Mouse (Mus musculus) lung, embryonic 15.5 days (tissue): ENCODE data around the gene Ing5. TPM values are rescaled to one million over a fixed set of nuclear protein-coding genes. Genes with fewer than 3 reads are reported as not detected.
A peak's percentile ranks its signal among the peaks of the same experiment; 100 is the strongest.
"Not testable (repeated sequence)": the region's sequence is repeated elsewhere in the genome, so short reads cannot be mapped to it uniquely, and the experiment has no call there.

Source experiments
- ATAC-seq: fragments of 200-750 bp; cut with Nextera tagmentation; 2 replicates; pipeline ENCODE4 v1.8.0; 2017; ENCODE audit warnings: moderate number of reproducible peaks, borderline replicate concordance; ENCODE audit not compliant: low FRiP score, low TSS enrichment; ENCODE audit errors: extremely low read depth
- H3K27ac ChIP-seq: fragments of 300-500 bp; sonication (generic); 2 replicates; pipeline ENCODE4 v1.5.1; 2015; ENCODE audit warnings: moderate library complexity, mild to moderate bottlenecking, inconsistent platforms
- H3K27me3 ChIP-seq: fragments of 300-500 bp; sonication (generic); 2 replicates; pipeline ENCODE4 v1.6.1; 2015; ENCODE audit warnings: inconsistent platforms
- H3K36me3 ChIP-seq: fragments of 300-500 bp; sonication (generic); 2 replicates; pipeline ENCODE4 v1.6.1; 2015; ENCODE audit warnings: inconsistent platforms
- H3K4me1 ChIP-seq: fragments of 300-500 bp; sonication (generic); 2 replicates; pipeline ENCODE4 v1.6.1; 2015; ENCODE audit warnings: inconsistent platforms
- H3K4me2 ChIP-seq: fragments of 300-500 bp; sonication (generic); 2 replicates; pipeline ENCODE4 v1.6.1; 2015; ENCODE audit warnings: inconsistent platforms, mild to moderate bottlenecking, moderate library complexity
- H3K4me3 ChIP-seq: fragments of 300-500 bp; sonication (generic); 2 replicates; pipeline ENCODE4 v1.5.1; 2015; ENCODE audit warnings: mild to moderate bottlenecking, inconsistent platforms
- H3K9ac ChIP-seq: fragments of 300-500 bp; sonication (generic); 2 replicates; pipeline ENCODE4 v1.6.1; 2015; ENCODE audit warnings: inconsistent platforms
- H3K9me3 ChIP-seq: fragments of 300-500 bp; sonication (generic); 2 replicates; pipeline ENCODE4 v1.6.1; 2016; ENCODE audit warnings: inconsistent platforms
- WGBS: fragments of 180-500 bp; shearing (Covaris S2); methylation state at CpG from one replicate; pipeline ENCODE4 v1.1.7; 2015; 5-methylcytosine and 5-hydroxymethylcytosine counted together
- polyA plus RNA-seq: library from polyadenylated mRNA; unstranded; fragments of >200 nt; fragmentation: Nextera tagmentation; extraction: Ambion mirVana; gene quantifications from 2 replicates; pipeline ENCODE4 v1.2.1, GENCODE M21; 2015

The Ing5 gene
- 20.6 and 22.3 TPM in 2 replicates for polyA plus RNA-seq

DNA sequence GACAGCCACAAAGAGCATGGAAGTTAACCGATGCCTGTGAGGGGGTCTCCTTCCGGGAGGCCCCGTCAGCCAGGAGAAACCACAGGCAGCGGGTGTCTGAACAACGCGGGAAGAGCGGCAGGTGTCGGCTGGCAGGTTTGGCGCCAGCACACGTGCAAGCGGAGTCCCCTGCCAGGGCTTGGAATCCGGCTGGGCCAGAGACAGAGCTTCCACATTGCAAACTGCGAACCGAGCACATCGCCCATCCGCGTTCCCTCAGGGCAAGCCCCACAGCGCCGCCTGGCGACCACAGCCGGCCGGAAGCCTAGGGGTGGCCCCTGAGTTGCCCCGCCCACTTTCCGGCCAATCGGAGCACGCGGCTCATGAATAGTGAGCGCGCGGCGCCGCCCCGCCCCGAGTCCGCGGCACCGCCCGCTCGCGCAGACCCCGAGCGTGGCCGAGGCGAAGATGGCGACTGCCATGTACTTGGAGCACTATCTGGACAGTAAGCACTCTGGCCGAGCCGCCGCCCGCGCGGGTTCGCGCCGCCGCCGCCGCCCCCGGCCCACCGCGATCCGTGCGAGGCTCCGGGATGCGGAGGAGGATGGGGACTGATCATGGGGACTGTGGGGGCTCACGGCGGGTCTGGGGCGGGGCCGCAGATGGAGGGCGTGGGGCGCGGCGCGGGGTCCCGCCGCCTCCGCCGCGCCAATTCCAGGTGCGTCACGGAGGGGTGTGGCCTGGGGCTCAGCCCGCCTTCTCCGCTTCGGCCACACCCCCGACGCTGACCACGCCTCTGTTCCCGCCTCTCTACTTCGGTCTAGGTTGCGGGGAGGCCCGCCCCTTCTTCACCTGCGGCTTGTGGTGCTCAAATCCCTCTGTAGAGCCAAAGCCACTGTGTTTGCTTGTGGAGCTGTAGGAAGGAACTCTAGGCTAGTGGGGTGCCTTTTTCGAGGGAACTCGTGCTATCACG lies at the start of gene Ing5:
TSS of gene Ing5 (plus strand) at position 410 of the 952 bp plus-strand sequence.
- Histone ChIP-seq H3K9ac (peak within 1 kb of the TSS; percentile 97), H3K36me3 (peaks cover 35% of the 10 kb centered on the region), H3K4me2 (peak within 1 kb of the TSS; percentile 97), H3K27me3 (no peaks in the 10 kb centered on the region), H3K4me3 (peak within 1 kb of the TSS; percentile 96), H3K4me1 (peaks cover 38% of the 10 kb centered on the region), H3K27ac (peak within 1 kb of the TSS; percentile 98), H3K9me3 (no peaks in the 10 kb centered on the region)
- under 1% methylated on average over 91 of the region's 94 CpGs for WGBS
- ATAC-seq = peak; percentile 97

DNA sequence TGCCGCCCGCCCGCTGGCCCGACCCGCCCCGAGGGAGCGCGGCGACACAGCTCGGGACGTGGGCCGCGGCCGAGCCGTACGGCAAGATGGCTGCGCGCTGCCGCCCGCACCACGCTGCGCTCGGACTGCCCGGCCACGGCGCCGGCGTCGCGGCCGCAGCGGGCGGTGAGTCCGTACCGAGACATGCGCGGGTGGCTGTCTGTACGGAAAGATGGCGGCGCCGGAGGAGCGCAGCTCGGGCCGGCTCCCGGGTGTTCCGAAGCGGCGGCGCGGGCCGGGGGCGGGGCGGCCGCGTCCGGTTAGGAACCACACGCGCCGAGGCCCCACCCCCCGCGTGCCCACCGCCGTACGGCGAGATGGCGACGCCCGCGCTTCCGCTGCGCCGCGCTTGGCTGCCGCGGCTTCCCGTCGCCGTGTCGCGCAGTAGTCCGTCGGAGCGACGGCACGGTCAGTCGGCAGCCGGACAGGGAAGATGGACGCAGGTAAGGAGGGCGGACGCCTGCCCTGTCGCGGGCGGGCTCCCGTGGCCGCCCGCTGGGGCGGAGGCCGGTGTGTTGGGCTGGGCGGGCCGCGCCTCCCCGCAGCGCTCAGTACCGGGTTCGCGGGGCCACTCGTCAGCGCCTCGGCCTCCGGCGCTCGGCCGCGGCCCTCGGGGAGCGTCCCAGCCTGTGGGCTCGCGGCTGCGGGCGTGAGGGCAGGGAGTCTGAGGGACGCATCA lies 49.0 kb upstream of the Ing5 start, which contains the start of gene Thap4:
TSS of gene Thap4 (minus strand) at position 292 of the 718 bp plus-strand sequence.
- Histone ChIP-seq H3K36me3 (peaks cover 9% of the 10 kb centered on the region), H3K27me3 (no peaks in the 10 kb centered on the region), H3K4me2 (peak within 1 kb of the TSS; percentile 90), H3K9ac (peak within 1 kb of the TSS; percentile 85), H3K4me3 (peak within 1 kb of the TSS; percentile 80), H3K9me3 (no peaks in the 10 kb centered on the region), H3K4me1 (peaks cover 24% of the 10 kb centered on the region), H3K27ac (peak within 1 kb of the TSS; percentile 85)
- ATAC-seq = peak; percentile 92
- under 1% methylated on average over 120 of the region's 121 CpGs for WGBS

DNA sequence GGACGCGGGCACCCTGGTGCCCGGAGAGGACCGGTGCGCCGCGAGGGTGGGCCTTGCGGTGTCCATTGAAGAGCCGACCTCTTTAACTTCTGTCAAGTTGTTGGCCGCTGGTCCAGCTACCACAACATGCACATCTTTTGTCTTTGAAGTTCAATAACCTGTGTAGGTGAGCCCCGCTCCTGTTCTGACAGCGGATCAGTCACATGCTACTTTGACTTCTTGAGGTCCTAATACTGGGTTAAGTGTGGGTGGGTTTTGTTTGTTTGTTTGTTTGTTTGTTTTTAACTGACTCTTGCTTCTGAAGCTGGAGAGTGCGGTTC lies 48.5 kb upstream of the Ing5 start:
- H3K27ac ChIP-seq = peak overlapping the region; percentile 85
- no peaks in the 10 kb centered on the region for H3K27me3 ChIP-seq
- H3K4me2 ChIP-seq = peak overlapping the region; percentile 90
- peaks cover 24% of the 10 kb centered on the region for H3K4me1 ChIP-seq
- H3K36me3 ChIP-seq = peaks cover 4% of the 10 kb centered on the region; the same call in 1 of the 2 replicates
- no peaks in the 10 kb centered on the region for H3K9me3 ChIP-seq
- peak overlapping the region; percentile 85 for H3K9ac ChIP-seq
- no peak for ATAC-seq
- H3K4me3 ChIP-seq = peak overlapping the region; percentile 80
- 1% methylated on average over 13 of the region's 13 CpGs for WGBS

DNA sequence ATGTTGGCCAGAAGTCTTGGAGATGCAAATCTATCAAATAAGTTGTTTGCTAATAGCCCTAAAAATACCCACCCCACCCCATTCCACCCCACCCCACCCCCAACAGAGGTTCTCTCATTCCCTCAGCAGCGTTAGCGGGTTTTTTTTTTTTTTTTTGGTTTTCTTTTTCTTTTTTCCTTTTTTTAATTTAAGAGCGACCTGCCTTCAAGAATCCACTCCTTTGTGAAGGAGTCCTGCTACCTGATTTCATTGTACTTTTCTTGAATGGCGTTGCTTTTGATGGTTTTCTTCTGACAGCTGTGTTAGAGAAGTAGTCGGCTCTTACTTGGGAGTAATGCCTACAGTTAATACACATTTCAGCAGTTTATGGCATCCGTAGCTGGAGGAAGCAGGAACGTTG lies 48.1 kb upstream of the Ing5 start:
- peak overlapping the region; percentile 90 for H3K4me2 ChIP-seq
- H3K9me3 ChIP-seq = no peaks in the 10 kb centered on the region
- 19% methylated on average over 7 of the region's 7 CpGs for WGBS
- H3K27ac ChIP-seq = no peak overlapping the region
- peak overlapping the region; percentile 80 for H3K4me3 ChIP-seq
- H3K4me1 ChIP-seq = peaks cover 24% of the 10 kb centered on the region
- peak overlapping the region; percentile 85 for H3K9ac ChIP-seq
- no peak for ATAC-seq
- H3K27me3 ChIP-seq = no peaks in the 10 kb centered on the region
- 0 out of 2 replicates have a peak, but pooled peaks cover under 1% of the 10 kb centered on the region for H3K36me3 ChIP-seq

DNA sequence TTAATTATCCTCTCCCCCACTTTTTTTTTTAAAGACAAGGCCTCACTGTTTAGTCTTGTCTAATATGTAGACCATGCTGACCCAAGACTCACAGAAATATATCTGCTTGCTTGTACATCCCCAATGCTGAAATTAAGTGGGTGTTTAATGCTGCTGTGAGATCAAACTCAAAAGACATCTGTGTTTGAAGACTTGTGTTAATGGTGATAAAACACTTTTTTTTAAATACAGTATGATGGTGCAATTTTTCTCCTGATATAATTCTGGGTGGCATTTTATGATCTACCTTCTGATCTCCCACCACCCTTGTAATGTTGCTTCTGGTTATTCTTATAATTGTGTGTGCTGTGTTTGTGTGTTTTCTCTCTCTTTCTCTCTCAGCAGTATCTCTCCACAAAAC lies 47.6 kb upstream of the Ing5 start:
- H3K4me2 ChIP-seq = peak overlapping the region; percentile 90; the same call in 1 of the 2 replicates
- no peak overlapping the region; the same call in 1 of the 2 replicates for H3K4me3 ChIP-seq
- peaks cover 24% of the 10 kb centered on the region for H3K4me1 ChIP-seq

GRCm38 (mm10) chr1:93760076-93760475 lies 43.7 kb upstream of the Ing5 start:
- H3K4me2 ChIP-seq = no peak overlapping the region
- no peaks in the 10 kb centered on the region for H3K9me3 ChIP-seq
- no peak overlapping the region for H3K9ac ChIP-seq
- H3K27me3 ChIP-seq = no peaks in the 10 kb centered on the region
- no peaks in the 10 kb centered on the region for H3K36me3 ChIP-seq
- ATAC-seq = no peak
- no peak overlapping the region for H3K27ac ChIP-seq
- WGBS = 91% methylated on average over 1 of the region's 1 CpGs
- no peak overlapping the region for H3K4me3 ChIP-seq
- H3K4me1 ChIP-seq = peaks cover 16% of the 10 kb centered on the region

More for the DNA sequence above, 47.6 kb upstream of the Ing5 start:
- no peak for ATAC-seq
- Histone ChIP-seq H3K9me3 (no peaks in the 10 kb centered on the region), H3K9ac (0 out of 2 replicates have a peak overlapping the region, but pooled peaks have one; percentile 85), H3K27ac (no peak overlapping the region), H3K27me3 (no peaks in the 10 kb centered on the region), H3K36me3 (no peaks in the 10 kb centered on the region)

GRCm38 (mm10) chr1:93763531-93763930 lies 40.2 kb upstream of the Ing5 start:
- WGBS = 85% methylated on average over 3 of the region's 3 CpGs
- not testable (repeated sequence) for H3K36me3 ChIP-seq, H3K4me2 ChIP-seq, H3K4me3 ChIP-seq, H3K4me1 ChIP-seq, H3K27me3 ChIP-seq, H3K9me3 ChIP-seq, H3K27ac ChIP-seq, ATAC-seq, H3K9ac ChIP-seq

DNA sequence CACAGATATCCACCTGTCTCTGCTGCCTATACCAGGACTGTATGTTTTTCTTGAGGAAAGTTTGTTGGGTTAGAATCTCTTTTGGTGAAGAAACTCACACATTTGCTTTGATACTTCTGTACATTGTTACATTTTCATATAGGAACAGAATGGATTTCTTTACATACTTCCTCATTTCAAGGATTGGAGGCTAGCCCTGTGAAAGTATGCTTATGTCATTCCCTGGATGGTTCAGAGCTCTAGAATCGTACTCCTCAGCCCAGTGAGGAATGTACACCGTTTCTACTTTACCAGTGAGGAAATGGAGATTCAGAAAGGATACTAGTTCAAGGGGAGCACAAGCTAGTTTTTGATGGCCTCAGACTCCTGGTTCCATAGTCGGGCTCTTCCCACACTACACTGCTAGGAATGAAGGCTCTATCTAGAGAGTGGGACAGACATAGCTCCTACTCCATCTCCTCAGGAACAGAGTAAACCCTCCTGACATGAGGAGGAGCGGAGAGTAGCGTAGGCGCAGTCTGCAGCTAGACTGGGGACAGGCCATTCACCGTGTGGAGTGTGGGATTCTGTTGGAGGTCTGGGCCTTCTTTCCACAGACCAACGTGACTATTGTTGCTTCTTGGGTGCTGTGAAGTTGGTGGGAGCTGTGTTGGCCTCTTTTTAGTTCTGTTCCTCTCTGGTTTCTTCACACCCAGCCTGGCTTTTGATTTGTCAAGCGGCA lies 38.7 kb upstream of the Ing5 start:
- H3K27ac ChIP-seq = no peak overlapping the region
- no peak overlapping the region for H3K4me3 ChIP-seq
- peaks cover 15% of the 10 kb centered on the region for H3K36me3 ChIP-seq
- no peaks in the 10 kb centered on the region for H3K4me1 ChIP-seq
- no peaks in the 10 kb centered on the region for H3K9me3 ChIP-seq
- ATAC-seq = no peak
- H3K4me2 ChIP-seq = no peak overlapping the region
- H3K27me3 ChIP-seq = no peaks in the 10 kb centered on the region
- H3K9ac ChIP-seq = no peak overlapping the region
- WGBS = 89% methylated on average over 9 of the region's 9 CpGs

GRCm38 (mm10) chr1:93767600-93767999 lies 36.2 kb upstream of the Ing5 start:
- H3K4me2 ChIP-seq = no peak overlapping the region
- no peaks in the 10 kb centered on the region for H3K4me1 ChIP-seq
- H3K36me3 ChIP-seq = peaks cover 21% of the 10 kb centered on the region
- no peak for ATAC-seq
- no peaks in the 10 kb centered on the region for H3K9me3 ChIP-seq
- WGBS = 95% methylated on average over 6 of the region's 6 CpGs
- no peaks in the 10 kb centered on the region for H3K27me3 ChIP-seq
- no peak overlapping the region for H3K4me3 ChIP-seq
- no peak overlapping the region for H3K9ac ChIP-seq
- H3K27ac ChIP-seq = no peak overlapping the region

DNA sequence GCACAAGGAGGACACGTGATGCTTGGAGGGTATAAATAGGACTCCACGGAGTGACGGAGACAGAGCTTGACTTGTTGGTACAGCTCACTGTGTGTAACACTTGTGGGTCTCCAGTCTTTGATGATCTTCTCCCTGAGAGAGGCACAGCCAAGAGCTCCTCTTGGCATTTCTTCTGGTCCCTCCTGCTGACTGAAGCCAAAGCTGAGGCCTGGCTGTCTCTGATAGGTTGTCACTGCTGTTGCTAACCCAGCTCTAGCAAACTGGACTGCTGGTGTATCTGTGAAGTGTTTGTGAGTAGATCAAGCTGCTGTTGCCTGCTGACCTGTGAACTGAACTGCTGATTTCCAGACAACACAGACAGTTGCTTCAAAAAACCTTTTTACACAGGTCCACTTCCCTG lies 33.9 kb upstream of the Ing5 start:
- WGBS = 93% methylated on average over 3 of the region's 3 CpGs
- Histone ChIP-seq H3K36me3 (peaks cover 36% of the 10 kb centered on the region), H3K4me1 (no peaks in the 10 kb centered on the region), H3K9ac (no peak overlapping the region), H3K4me3 (no peak overlapping the region), H3K9me3 (no peaks in the 10 kb centered on the region), H3K27ac (peak overlapping the region; percentile 41; the same call in 1 of the 2 replicates), H3K4me2 (no peak overlapping the region), H3K27me3 (no peaks in the 10 kb centered on the region)
- ATAC-seq = peak; percentile 88

DNA sequence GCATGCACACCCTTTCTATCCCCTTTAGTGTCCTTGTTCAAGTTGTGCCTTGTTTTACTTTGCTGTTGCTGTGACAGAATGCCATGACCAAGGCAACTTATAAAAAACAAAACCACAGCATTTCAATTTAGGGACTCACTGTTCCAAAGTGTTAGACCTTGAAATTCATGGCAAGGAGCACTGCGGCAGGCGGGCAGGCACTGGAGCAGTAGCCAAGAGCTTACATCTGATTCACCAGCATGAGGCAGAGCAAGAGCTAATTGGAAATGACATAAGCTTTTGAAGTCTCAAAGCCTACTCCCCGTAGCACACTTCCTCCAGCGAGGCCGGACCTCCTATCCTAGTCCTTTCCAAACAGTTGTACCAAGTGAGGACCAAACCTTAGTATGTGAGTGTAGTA lies 27.1 kb upstream of the Ing5 start:
- no peak overlapping the region for H3K27ac ChIP-seq
- no peaks in the 10 kb centered on the region for H3K4me1 ChIP-seq
- H3K9me3 ChIP-seq = no peaks in the 10 kb centered on the region
- H3K4me2 ChIP-seq = no peak overlapping the region
- H3K4me3 ChIP-seq = no peak overlapping the region
- WGBS = 98% methylated on average over 5 of the region's 5 CpGs
- peaks cover 70% of the 10 kb centered on the region for H3K36me3 ChIP-seq
- ATAC-seq = no peak
- no peaks in the 10 kb centered on the region for H3K27me3 ChIP-seq
- H3K9ac ChIP-seq = no peak overlapping the region
